Mouse (Mus musculus) lung, adult 2 months (tissue): Measurements from ENCODE around the gene Ifitm1. TPM values are rescaled to one million over a fixed set of nuclear protein-coding genes. Genes with fewer than 3 reads are reported as not detected.
"Not testable (repeated sequence)": the region's sequence is repeated elsewhere in the genome, so short reads cannot be mapped to it uniquely, and the experiment has no call there.

Source experiments
- DNase-seq: peaks from one replicate; pipeline ENCODE4 v3.0.0; 2022
- H3K4me1 ChIP-seq: fragments of 200-500 bp; 2 replicates; pipeline ENCODE4 v1.6.1; 2011; ENCODE audit warnings: low read length; ENCODE audit not compliant: control insufficient read depth, insufficient read depth
- H3K4me3 ChIP-seq: fragments of 200-500 bp; replicated peaks from 2 replicates; pipeline ENCODE3; 2011; ENCODE audit warnings: low read depth, mild to moderate bottlenecking, control low read depth, low read length; ENCODE audit errors: extremely low read depth
- CTCF ChIP-seq: fragments of 200-500 bp; IDR thresholded peaks from 2 replicates; pipeline ENCODE4 v1.5.1; 2011; ENCODE audit warnings: mild to moderate bottlenecking, low read length, control low read depth; ENCODE audit not compliant: insufficient read depth
- POLR2A ChIP-seq: fragments of 200-500 bp; IDR thresholded peaks from 2 replicates; pipeline ENCODE4 v1.6.1; 2011; ENCODE audit warnings: low read depth, mild to moderate bottlenecking, control low read depth, low read length, borderline replicate concordance; ENCODE audit errors: extremely low read depth
- WGBS: fragments of 180-500 bp; shearing (Covaris S2); methylation state at CpG from one replicate; pipeline ENCODE4 v1.1.7; 2018; 5-methylcytosine and 5-hydroxymethylcytosine counted together
- polyA plus RNA-seq: library from polyadenylated mRNA; depleted of rRNA; stranded (reverse); fragments of >200 nt; gene quantifications from 2 replicates; pipeline ENCODE4 v1.2.3, GENCODE M21; 2012

The Ifitm1 gene
- polyA plus RNA-seq, 1 experiment = 261 TPM

- Histone ChIP-seq H3K4me1 (peaks cover 9% of the 10 kb centered on the region), H3K4me3 (no peak overlapping the region)
- 53% methylated on average over 8 of the region's 8 CpGs for WGBS
- TF ChIP-seq POLR2A (no peak), CTCF (no peak)
- no peak for DNase-seq
Measured at GRCm38 (mm10) chr7:140971479-140972171, 4.6 kb downstream of the Ifitm1 start.

GRCm38 (mm10) chr7:140973396-140974165 is 6.6 kb downstream of the Ifitm1 start:
- 60% methylated on average over 14 of the region's 14 CpGs for WGBS
- TF ChIP-seq POLR2A = no peak
- no peak for TF ChIP-seq CTCF
- no peak for DNase-seq
- Histone ChIP-seq H3K4me1 (peaks cover 9% of the 10 kb centered on the region), H3K4me3 (no peak overlapping the region)

GRCm38 (mm10) chr7:140974940-140975339 is 7.9 kb downstream of the Ifitm1 start:
- WGBS = 23% methylated on average over 9 of the region's 9 CpGs
- DNase-seq = no peak
- no peak for TF ChIP-seq CTCF
- no peak for TF ChIP-seq POLR2A
- peaks cover 9% of the 10 kb centered on the region for H3K4me1 ChIP-seq
- no peak overlapping the region for H3K4me3 ChIP-seq

GRCm38 (mm10) chr7:140975465-140975864 is 8.4 kb downstream of the Ifitm1 start:
- DNase-seq = no peak
- 58% methylated on average over 3 of the region's 3 CpGs for whole genome bisulfite sequencing
- TF ChIP-seq POLR2A = no peak
- TF ChIP-seq CTCF = no peak
- Histone ChIP-seq H3K4me3 (no peak overlapping the region), H3K4me1 (peaks cover 9% of the 10 kb centered on the region)

GRCm38 (mm10) chr7:140976720-140977119 is 9.7 kb downstream of the Ifitm1 start:
- WGBS = 87% methylated on average over 9 of the region's 9 CpGs
- DNase-seq, H3K4me3 ChIP-seq, H3K4me1 ChIP-seq: not testable (repeated sequence)

GRCm38 (mm10) chr7:140981704-140982103 is 14.7 kb downstream of the Ifitm1 start:
- H3K4me3 ChIP-seq = no peak overlapping the region
- 81% methylated on average over 8 of the region's 8 CpGs for WGBS

GRCm38 (mm10) chr7:140982971-140983370 is 15.9 kb downstream of the Ifitm1 start:
- 80% methylated on average over 7 of the region's 7 CpGs for WGBS
- no peak for DNase-seq
- TF ChIP-seq POLR2A = no peak
- no peak for TF ChIP-seq CTCF
- Histone ChIP-seq H3K4me1 (no peaks in the 10 kb centered on the region), H3K4me3 (no peak overlapping the region)

More at GRCm38 (mm10) chr7:140981704-140982103, 14.7 kb downstream of the Ifitm1 start:
- H3K4me1 ChIP-seq = no peaks in the 10 kb centered on the region
- DNase-seq = no peak
- no peak for TF ChIP-seq CTCF
- no peak for TF ChIP-seq POLR2A

- Histone ChIP-seq H3K4me1 (no peaks in the 10 kb centered on the region), H3K4me3 (no peak overlapping the region)
- WGBS = 77% methylated on average over 17 of the region's 17 CpGs
- no peak for DNase-seq
- TF ChIP-seq POLR2A (no peak), CTCF (no peak)
Measured at GRCm38 (mm10) chr7:140987182-140988138, 20.4 kb downstream of the Ifitm1 start.

- 76% methylated on average over 4 of the region's 4 CpGs for WGBS
- no peak for TF ChIP-seq POLR2A
- TF ChIP-seq CTCF = no peak
- no peaks in the 10 kb centered on the region for H3K4me1 ChIP-seq
- DNase-seq = no peak
- H3K4me3 ChIP-seq = no peak overlapping the region
Measured at GRCm38 (mm10) chr7:140989022-140989421, 22.0 kb downstream of the Ifitm1 start.
